Mouse (Mus musculus): ENCODE results near the gene Rab24. TPM values are rescaled to one million over a fixed set of nuclear protein-coding genes. Genes with fewer than 3 reads are reported as not detected.

Gene Rab24
- polyA plus RNA-seq, 1 experiment from 2014 or later, result 102 TPM

- H3K27ac ChIP-seq (replicated peaks), result peak overlapping the region; percentile 54; the same call in 1 of the 2 replicates
- peak overlapping the region; percentile 98 for H3K4me2 ChIP-seq
- H3K4me3 ChIP-seq (replicated peaks), result 0 out of 2 replicates have a peak overlapping the region, but pooled peaks have one; percentile 10
- H3K27me3 ChIP-seq (replicated peaks), result no peaks in the 10 kb centered on the region
- H3K9me3 ChIP-seq (replicated peaks), result no peaks in the 10 kb centered on the region
- H3K36me3 ChIP-seq, result peaks cover 29% of the 10 kb centered on the region
- 45% methylated on average over 8 of the region's 8 CpGs for WGBS
- peak; percentile 19 for ATAC-seq (ENCODE audit: low FRiP score)
- H3K9ac ChIP-seq (replicated peaks), result 0 out of 2 replicates have a peak overlapping the region, but pooled peaks have one; percentile 20
- H3K4me1 ChIP-seq, result peaks cover 55% of the 10 kb centered on the region
Measured at GRCm38 (mm10) chr13:55327633-55328032, 5.9 kb upstream of the Rab24 start.

- no peak overlapping the region for H3K4me3 ChIP-seq (replicated peaks)
- H3K9ac ChIP-seq (replicated peaks), result no peak overlapping the region
- 54% methylated on average over 4 of the region's 4 CpGs for WGBS
- H3K27ac ChIP-seq (replicated peaks), result peak overlapping the region; percentile 54; the same call in 1 of the 2 replicates
- H3K9me3 ChIP-seq (replicated peaks), result no peaks in the 10 kb centered on the region
- H3K27me3 ChIP-seq (replicated peaks), result no peaks in the 10 kb centered on the region
- peaks cover 59% of the 10 kb centered on the region for H3K4me1 ChIP-seq
- peaks cover 29% of the 10 kb centered on the region for H3K36me3 ChIP-seq
- peak overlapping the region; percentile 98; the same call in 1 of the 2 replicates for H3K4me2 ChIP-seq
- no peak for ATAC-seq (ENCODE audit: low FRiP score)
Measured at GRCm38 (mm10) chr13:55327169-55327568, 5.4 kb upstream of the Rab24 start.

GRCm38 (mm10) chr13:55325596-55325995 is 3.9 kb upstream of the Rab24 start:
- WGBS, result 82% methylated on average over 11 of the region's 11 CpGs
- peaks cover 63% of the 10 kb centered on the region for H3K4me1 ChIP-seq
- no peak for ATAC-seq (ENCODE audit: low FRiP score)

GRCm38 (mm10) chr13:55322130-55322825 is 532 bp upstream of the Rab24 start:
- no peaks in the 10 kb centered on the region for H3K9me3 ChIP-seq (replicated peaks)
- peak overlapping the region; percentile 86 for H3K9ac ChIP-seq (replicated peaks)
- 1% methylated on average over 31 of the region's 31 CpGs for WGBS
- peaks cover 44% of the 10 kb centered on the region for H3K4me1 ChIP-seq
- peaks cover 53% of the 10 kb centered on the region for H3K36me3 ChIP-seq
- no peaks in the 10 kb centered on the region for H3K27me3 ChIP-seq (replicated peaks)
- H3K4me2 ChIP-seq, result peak overlapping the region; percentile 92
- H3K27ac ChIP-seq (replicated peaks), result peak overlapping the region; percentile 81
- ATAC-seq (ENCODE audit: low FRiP score), result peak; percentile 30; the same call in 1 of the 2 replicates
- H3K4me3 ChIP-seq (replicated peaks), result peak overlapping the region; percentile 86

More at GRCm38 (mm10) chr13:55325596-55325995, 3.9 kb upstream of the Rab24 start:
- Histone ChIP-seq H3K4me2 (no peak overlapping the region), H3K9ac (replicated peaks) (no peak overlapping the region), H3K4me3 (replicated peaks) (no peak overlapping the region), H3K9me3 (replicated peaks) (no peaks in the 10 kb centered on the region), H3K27me3 (replicated peaks) (no peaks in the 10 kb centered on the region), H3K36me3 (peaks cover 29% of the 10 kb centered on the region), H3K27ac (replicated peaks) (no peak overlapping the region)

GRCm38 (mm10) chr13:55319931-55320533 is 1.7 kb downstream of the Rab24 start, which contains the start of gene Prelid1:
Gene Prelid1 (plus strand): TSS chr13:55320500.
- Histone ChIP-seq H3K4me2 (peak within 1 kb of the TSS; percentile 92), H3K36me3 (peaks cover 59% of the 10 kb centered on the region), H3K9ac (replicated peaks) (peak within 1 kb of the TSS; percentile 86), H3K27ac (replicated peaks) (peak within 1 kb of the TSS; percentile 81), H3K4me3 (replicated peaks) (peak within 1 kb of the TSS; percentile 86), H3K27me3 (replicated peaks) (no peaks in the 10 kb centered on the region), H3K9me3 (replicated peaks) (no peaks in the 10 kb centered on the region), H3K4me1 (peaks cover 39% of the 10 kb centered on the region)
- ATAC-seq (ENCODE audit: low FRiP score), result no peak
- 87% methylated on average over 4 of the region's 4 CpGs for WGBS

GRCm38 (mm10) chr13:55318351-55318750 is 3.4 kb downstream of the Rab24 start:
- Histone ChIP-seq H3K4me3 (replicated peaks) (no peak overlapping the region), H3K36me3 (peaks cover 63% of the 10 kb centered on the region), H3K9ac (replicated peaks) (no peak overlapping the region), H3K4me1 (peaks cover 28% of the 10 kb centered on the region), H3K27me3 (replicated peaks) (no peaks in the 10 kb centered on the region), H3K27ac (replicated peaks) (no peak overlapping the region), H3K9me3 (replicated peaks) (no peaks in the 10 kb centered on the region), H3K4me2 (no peak overlapping the region)
- no peak for ATAC-seq (ENCODE audit: low FRiP score)
- 88% methylated on average over 3 of the region's 3 CpGs for WGBS

GRCm38 (mm10) chr13:55314891-55315412 is 6.8 kb downstream of the Rab24 start:
- no peak overlapping the region for H3K9ac ChIP-seq (replicated peaks)
- no peaks in the 10 kb centered on the region for H3K27me3 ChIP-seq (replicated peaks)
- H3K27ac ChIP-seq (replicated peaks), result no peak overlapping the region
- H3K4me2 ChIP-seq, result no peak overlapping the region
- ATAC-seq (ENCODE audit: low FRiP score), result no peak
- no peak overlapping the region for H3K4me3 ChIP-seq (replicated peaks)
- H3K9me3 ChIP-seq (replicated peaks), result no peaks in the 10 kb centered on the region
- WGBS, result 90% methylated on average over 2 of the region's 2 CpGs
- H3K36me3 ChIP-seq, result peaks cover 87% of the 10 kb centered on the region
- peaks cover 3% of the 10 kb centered on the region; the same call in 1 of the 2 replicates for H3K4me1 ChIP-seq

- Histone ChIP-seq H3K27ac (replicated peaks) (no peak overlapping the region), H3K9ac (replicated peaks) (no peak overlapping the region), H3K27me3 (replicated peaks) (no peaks in the 10 kb centered on the region), H3K4me2 (no peak overlapping the region), H3K4me1 (no peaks in the 10 kb centered on the region), H3K4me3 (replicated peaks) (no peak overlapping the region), H3K9me3 (replicated peaks) (no peaks in the 10 kb centered on the region), H3K36me3 (peaks cover 82% of the 10 kb centered on the region)
- no peak for ATAC-seq (ENCODE audit: low FRiP score)
- 89% methylated on average over 9 of the region's 9 CpGs for WGBS
Measured at GRCm38 (mm10) chr13:55313051-55313450, 8.7 kb downstream of the Rab24 start.

GRCm38 (mm10) chr13:55312028-55312630 is 9.6 kb downstream of the Rab24 start:
- WGBS, result 91% methylated on average over 8 of the region's 8 CpGs
- no peaks in the 10 kb centered on the region for H3K9me3 ChIP-seq (replicated peaks)
- H3K36me3 ChIP-seq, result peaks cover 83% of the 10 kb centered on the region
- no peaks in the 10 kb centered on the region for H3K27me3 ChIP-seq (replicated peaks)
- no peak overlapping the region for H3K27ac ChIP-seq (replicated peaks)
- no peak overlapping the region for H3K4me3 ChIP-seq (replicated peaks)
- ATAC-seq (ENCODE audit: low FRiP score), result no peak
- H3K4me2 ChIP-seq, result no peak overlapping the region
- H3K9ac ChIP-seq (replicated peaks), result no peak overlapping the region
- H3K4me1 ChIP-seq, result no peaks in the 10 kb centered on the region

- WGBS, result 92% methylated on average over 5 of the region's 5 CpGs
- H3K9me3 ChIP-seq (replicated peaks), result no peaks in the 10 kb centered on the region
- H3K36me3 ChIP-seq, result peaks cover 72% of the 10 kb centered on the region
- no peak overlapping the region for H3K27ac ChIP-seq (replicated peaks)
- no peak overlapping the region for H3K9ac ChIP-seq (replicated peaks)
- no peak overlapping the region for H3K4me3 ChIP-seq (replicated peaks)
- no peak for ATAC-seq (ENCODE audit: low FRiP score)
- no peaks in the 10 kb centered on the region for H3K27me3 ChIP-seq (replicated peaks)
- no peaks in the 10 kb centered on the region for H3K4me1 ChIP-seq
- H3K4me2 ChIP-seq, result no peak overlapping the region
Measured at GRCm38 (mm10) chr13:55300913-55301312, 20.8 kb downstream of the Rab24 start.

- Histone ChIP-seq H3K9me3 (replicated peaks) (no peaks in the 10 kb centered on the region), H3K27me3 (replicated peaks) (no peaks in the 10 kb centered on the region), H3K4me3 (replicated peaks) (no peak overlapping the region), H3K9ac (replicated peaks) (no peak overlapping the region), H3K4me1 (no peaks in the 10 kb centered on the region), H3K36me3 (peaks cover 68% of the 10 kb centered on the region), H3K4me2 (no peak overlapping the region), H3K27ac (replicated peaks) (no peak overlapping the region)
- no peak for ATAC-seq (ENCODE audit: low FRiP score)
- 82% methylated on average over 1 of the region's 1 CpGs for WGBS
Measured at GRCm38 (mm10) chr13:55296760-55297159, 25.0 kb downstream of the Rab24 start.
